Mouse (Mus musculus) G1E (cell line): Measurements from ENCODE around the gene Fxr2. TPM values are rescaled to one million over a fixed set of nuclear protein-coding genes. Genes with fewer than 3 reads are reported as not detected.

Source experiments
- ATAC-seq: 2 replicates; pipeline ENCODE4 v1.8.0; 2016; ENCODE audit warnings: mild to moderate bottlenecking; ENCODE audit not compliant: insufficient number of reproducible peaks, poor library complexity, low FRiP score, severe bottlenecking; ENCODE audit errors: extremely low read depth
- DNase-seq: peaks from one replicate; pipeline ENCODE4 v3.0.0; 2012; ENCODE audit warnings: low spot score
- H3K27me3 ChIP-seq: 2 replicates; pipeline ENCODE4 v1.6.1; 2012; ENCODE audit warnings: mild to moderate bottlenecking, low read length, inconsistent platforms; ENCODE audit not compliant: insufficient read depth
- H3K36me3 ChIP-seq: replicated peaks from 2 replicates; pipeline ENCODE3; 2012; ENCODE audit warnings: mild to moderate bottlenecking, inconsistent platforms
- H3K4me1 ChIP-seq: 2 replicates; pipeline ENCODE4 v1.6.1; 2012; ENCODE audit warnings: low read depth, low read length, inconsistent platforms, mixed read lengths; ENCODE audit not compliant: insufficient read depth
- H3K4me3 ChIP-seq: 2 replicates; pipeline ENCODE4 v1.5.1; 2012; ENCODE audit warnings: low read depth, mild to moderate bottlenecking, inconsistent platforms, low read length, moderate library complexity, mixed read lengths
- H3K9me3 ChIP-seq: replicated peaks from 2 replicates; pipeline ENCODE4 v1.6.1; 2012; ENCODE audit warnings: inconsistent platforms
- CTCF ChIP-seq: IDR thresholded peaks from 2 replicates; pipeline ENCODE4 v1.5.1; 2012; ENCODE audit warnings: low read depth, low read length, inconsistent platforms, mixed read lengths
- GATA1 ChIP-seq: IDR thresholded peaks from 2 replicates; pipeline ENCODE4 v1.6.1; 2012; ENCODE audit warnings: borderline replicate concordance, low read length, inconsistent platforms, mixed read lengths
- GATA2 ChIP-seq: IDR thresholded peaks from 2 replicates; pipeline ENCODE4 v1.6.1; 2012; ENCODE audit warnings: low read depth, low read length, inconsistent platforms, borderline replicate concordance
- POLR2AphosphoS5 ChIP-seq: IDR thresholded peaks from 2 replicates; pipeline ENCODE4 v1.6.1; 2012; ENCODE audit warnings: low read depth, low read length, inconsistent platforms; ENCODE audit not compliant: insufficient replicate concordance
- TAL1 ChIP-seq: conservative IDR thresholded peaks from 2 replicates; pipeline ENCODE4 v1.6.1; 2012; ENCODE audit warnings: low read depth, low read length, inconsistent platforms, mixed read lengths
- polyA plus RNA-seq: library from polyadenylated mRNA; stranded (reverse); fragments of >175 nt; gene quantifications from 2 replicates; pipeline ENCODE4 v1.2.3, GENCODE M21; 2012
- total RNA-seq, 2 experiments: library from RNA; stranded (forward) in 1 of 2; stranded (reverse) in 1 of 2; fragments of 200-1000 nt in 1 of 2; fragments of >200 nt in 1 of 2; fragmentation: Nextera tagmentation in 1 of 2; gene quantifications; 2 replicates each; pipeline ENCODE4 v1.2.3; 2014 to 2017

Fxr2 gene
- total and polyA plus RNA-seq, 3 experiments, result 44.9 to 92.9 (median 82.4) TPM

DNA sequence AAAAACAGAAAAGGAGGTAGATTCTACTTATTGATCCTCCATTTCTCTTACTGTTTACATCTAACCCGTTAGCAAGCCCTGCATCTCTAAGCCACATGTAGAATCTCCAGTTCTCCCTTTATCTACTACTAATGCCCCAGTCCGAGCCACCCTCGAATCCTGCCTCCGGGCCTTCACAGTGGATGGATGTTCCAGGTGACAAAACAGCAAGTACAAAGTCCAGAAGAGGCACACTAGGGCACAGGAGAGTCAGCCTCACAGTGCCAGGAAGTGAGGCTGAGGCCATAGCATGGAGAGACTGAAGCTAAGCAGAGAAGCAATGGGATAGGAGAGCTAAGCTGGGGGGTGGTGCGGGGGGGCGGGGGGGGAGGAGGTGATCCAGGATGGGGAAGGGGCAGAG, 60.1 kb downstream of the Fxr2 start:
- TF ChIP-seq POLR2AphosphoS5, result no peak
- TF ChIP-seq GATA2, result no peak
- no peak for TF ChIP-seq CTCF
- TF ChIP-seq GATA1, result no peak
- TF ChIP-seq TAL1, result no peak
- Histone ChIP-seq H3K4me3 (no peak overlapping the region), H3K9me3 (no peaks in the 10 kb centered on the region), H3K27me3 (peaks cover 71% of the 10 kb centered on the region), H3K4me1 (peaks cover 6% of the 10 kb centered on the region), H3K36me3 (no peaks in the 10 kb centered on the region)
- DNase-seq (no peak), ATAC-seq (no peak)

DNA sequence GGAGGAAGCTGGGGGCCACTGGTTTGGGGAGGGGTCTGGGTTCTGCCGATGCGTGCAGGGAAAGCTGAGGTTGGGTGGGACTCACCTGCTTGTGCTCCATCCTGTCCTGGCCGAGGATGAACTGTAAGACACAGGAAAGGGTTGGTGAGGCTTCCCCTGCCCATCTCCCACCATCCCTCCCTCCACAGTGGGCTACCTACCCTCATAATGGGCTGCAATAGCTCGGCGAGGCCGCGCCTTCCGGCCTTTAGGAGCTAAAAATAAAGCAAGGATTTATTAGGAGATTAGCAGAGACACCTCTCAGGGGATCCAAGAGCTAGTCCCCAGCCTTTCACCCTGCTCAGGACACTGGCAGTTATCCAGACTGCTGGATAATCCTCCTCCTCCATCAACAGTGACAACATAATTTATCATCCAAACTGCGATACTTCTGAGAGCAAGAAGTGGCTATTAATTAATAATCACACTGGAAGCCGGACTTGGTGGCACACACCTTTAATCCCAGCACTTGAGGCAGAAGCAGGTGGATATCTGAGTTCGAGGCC, 60.7 kb downstream of the Fxr2 start:
- peaks cover 6% of the 10 kb centered on the region for H3K4me1 ChIP-seq
- H3K27me3 ChIP-seq, result peaks cover 67% of the 10 kb centered on the region
- no peak for DNase-seq
- no peaks in the 10 kb centered on the region for H3K36me3 ChIP-seq
- no peak for TF ChIP-seq CTCF
- TF ChIP-seq POLR2AphosphoS5, result no peak
- TF ChIP-seq GATA2, result no peak
- TF ChIP-seq TAL1, result no peak
- no peak for TF ChIP-seq GATA1
- no peak overlapping the region for H3K4me3 ChIP-seq
- H3K9me3 ChIP-seq, result no peaks in the 10 kb centered on the region; the same call in 1 of the 2 replicates
- ATAC-seq, result no peak

DNA sequence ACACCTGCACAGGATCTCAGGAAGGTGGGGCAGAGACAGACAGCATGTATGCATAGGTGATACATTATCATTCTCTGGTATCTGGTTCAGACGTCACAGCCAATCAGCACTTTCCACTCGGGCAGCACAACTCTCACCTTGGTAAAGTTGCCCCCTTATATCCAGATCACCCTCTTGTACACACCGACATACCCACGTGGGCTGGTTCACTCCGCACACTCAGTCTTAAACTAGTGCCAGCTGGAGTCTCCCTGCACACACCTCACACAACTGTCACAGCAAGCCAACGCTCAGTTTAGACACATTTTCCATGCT, 62.2 kb downstream of the Fxr2 start:
- no peaks in the 10 kb centered on the region; the same call in 1 of the 2 replicates for H3K9me3 ChIP-seq
- no peaks in the 10 kb centered on the region for H3K36me3 ChIP-seq
- H3K4me1 ChIP-seq, result peaks cover 1% of the 10 kb centered on the region
- no peak for ATAC-seq
- no peak for DNase-seq
- no peak overlapping the region for H3K4me3 ChIP-seq
- H3K27me3 ChIP-seq, result peaks cover 63% of the 10 kb centered on the region
- TF ChIP-seq GATA1 (no peak), TAL1 (no peak), GATA2 (no peak), CTCF (no peak), POLR2AphosphoS5 (no peak)

DNA sequence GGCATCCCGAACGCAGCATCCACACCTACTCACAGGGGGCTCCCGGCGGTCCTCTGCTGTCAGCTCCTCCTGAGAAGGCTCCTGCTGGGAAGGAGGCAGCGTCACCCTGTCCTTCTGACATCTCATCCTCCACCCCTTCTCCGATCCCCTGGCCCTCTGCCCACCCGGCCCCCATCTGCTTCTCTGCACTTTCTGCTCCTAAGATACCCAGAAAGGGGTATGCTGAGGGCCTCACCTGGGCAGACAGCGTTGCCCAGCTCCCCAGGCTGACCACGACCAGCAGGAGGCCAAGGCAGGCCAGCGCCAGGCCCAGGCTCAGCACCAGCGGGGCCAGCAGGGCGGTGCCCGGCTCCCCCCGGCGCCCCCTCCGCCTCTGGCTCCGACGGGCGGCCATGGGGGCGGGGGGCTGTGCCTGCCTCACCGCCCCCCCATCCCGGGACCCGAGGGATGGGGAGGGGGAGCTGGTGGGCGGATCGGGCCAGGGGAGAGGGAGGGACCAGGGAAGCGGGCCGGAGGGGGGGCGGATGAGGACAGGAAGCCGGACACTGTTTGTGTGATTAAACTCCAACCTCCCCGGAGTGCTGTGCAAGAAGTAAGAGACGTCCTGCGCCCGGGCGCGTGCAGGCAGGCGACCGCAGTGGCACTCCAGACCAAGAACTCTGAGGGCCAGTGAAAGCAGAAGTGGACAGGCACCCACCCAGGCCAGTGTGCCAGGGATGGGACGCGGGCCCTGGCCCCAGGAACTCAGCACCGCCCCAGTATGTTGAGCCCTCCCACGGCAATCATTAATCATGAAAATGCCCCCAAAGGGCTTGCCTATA, 62.8 kb downstream of the Fxr2 start, which contains the start of the genes Tnfsf12 and Tnfsfm13:
Tnfsf12 (minus strand) TSS at position 489 of the 821 bp plus-strand sequence.
Tnfsfm13 (minus strand) TSS at position 738 of the 821 bp plus-strand sequence.
- H3K36me3 ChIP-seq, result no peaks in the 10 kb centered on the region
- ATAC-seq (no peak), DNase-seq (no peak)
- TF ChIP-seq POLR2AphosphoS5 (no peak), GATA1 (no peak), GATA2 (no peak), CTCF (no peak), TAL1 (no peak)
- peaks cover 61% of the 10 kb centered on the region for H3K27me3 ChIP-seq
- H3K4me3 ChIP-seq, result no peak within 1 kb of the TSS
- no peaks in the 10 kb centered on the region; the same call in 1 of the 2 replicates for H3K9me3 ChIP-seq
- H3K4me1 ChIP-seq, result no peaks in the 10 kb centered on the region; the same call in 1 of the 2 replicates

DNA sequence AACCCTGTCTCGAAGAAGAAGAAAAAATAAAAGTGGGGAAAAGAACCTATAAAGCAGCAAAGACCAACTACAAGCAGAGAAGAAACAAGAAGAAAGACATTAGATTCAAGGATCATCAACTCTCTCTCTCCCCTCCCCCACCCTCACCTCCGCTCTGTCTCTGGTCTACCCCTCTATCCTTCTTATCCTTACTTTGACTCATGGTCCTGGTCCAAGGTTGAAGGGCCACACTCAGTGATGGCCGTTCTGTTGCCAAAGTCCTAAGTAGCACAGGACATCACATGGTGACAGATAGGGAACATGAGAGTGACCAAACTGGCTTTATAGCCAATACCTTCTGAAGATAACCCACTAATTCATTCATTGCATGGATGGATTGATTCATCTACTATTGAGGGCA, 64.6 kb downstream of the Fxr2 start:
- Histone ChIP-seq H3K27me3 (peaks cover 56% of the 10 kb centered on the region), H3K9me3 (no peaks in the 10 kb centered on the region; the same call in 1 of the 2 replicates), H3K36me3 (no peaks in the 10 kb centered on the region), H3K4me3 (no peak overlapping the region), H3K4me1 (peaks cover 3% of the 10 kb centered on the region; the same call in 1 of the 2 replicates)
- no peak for TF ChIP-seq POLR2AphosphoS5
- DNase-seq (no peak), ATAC-seq (no peak)

DNA sequence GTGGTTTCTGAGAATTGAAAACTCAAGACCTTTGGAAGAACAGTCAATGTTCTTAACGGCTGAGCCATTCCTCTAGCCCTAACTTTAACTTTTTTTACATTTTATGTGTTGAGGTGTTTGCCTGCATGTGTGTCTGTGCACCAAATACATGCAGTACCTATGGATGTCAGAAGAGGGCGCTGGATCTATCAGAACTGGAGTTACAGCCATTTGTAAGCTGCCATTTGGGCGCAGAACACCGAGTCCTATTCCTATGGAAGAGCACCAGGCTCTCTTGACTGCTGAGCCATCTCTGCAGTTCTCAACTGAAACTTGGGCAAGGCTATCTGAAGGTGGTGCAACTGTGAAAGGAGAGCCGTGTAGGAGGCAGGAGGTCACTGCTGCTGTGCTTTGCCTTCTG, 65.8 kb downstream of the Fxr2 start:
- DNase-seq, result no peak
- Histone ChIP-seq H3K9me3 (no peaks in the 10 kb centered on the region; the same call in 1 of the 2 replicates), H3K4me1 (peaks cover 3% of the 10 kb centered on the region; the same call in 1 of the 2 replicates), H3K4me3 (no peak overlapping the region), H3K27me3 (peaks cover 46% of the 10 kb centered on the region), H3K36me3 (no peaks in the 10 kb centered on the region)
- no peak for TF ChIP-seq POLR2AphosphoS5
- no peak for TF ChIP-seq GATA2
- TF ChIP-seq GATA1, result no peak
- no peak for TF ChIP-seq TAL1
- no peak for ATAC-seq
